Mouse (Mus musculus) lung, embryonic 15.5 days (tissue): ENCODE measurements around the gene Cnnm2. TPM values are rescaled to one million over a fixed set of nuclear protein-coding genes. Genes with fewer than 3 reads are reported as not detected.

Experiments used
- ATAC-seq: fragments of 200-750 bp; cut with Nextera tagmentation; 2 replicates; pipeline ENCODE4 v1.8.0; 2017; ENCODE audit warnings: moderate number of reproducible peaks, borderline replicate concordance; ENCODE audit not compliant: low FRiP score, low TSS enrichment; ENCODE audit errors: extremely low read depth
- H3K27ac ChIP-seq: fragments of 300-500 bp; sonication (generic); 2 replicates; pipeline ENCODE4 v1.5.1; 2015; ENCODE audit warnings: moderate library complexity, mild to moderate bottlenecking, inconsistent platforms
- H3K27me3 ChIP-seq: fragments of 300-500 bp; sonication (generic); 2 replicates; pipeline ENCODE4 v1.6.1; 2015; ENCODE audit warnings: inconsistent platforms
- H3K36me3 ChIP-seq: fragments of 300-500 bp; sonication (generic); 2 replicates; pipeline ENCODE4 v1.6.1; 2015; ENCODE audit warnings: inconsistent platforms
- H3K4me1 ChIP-seq: fragments of 300-500 bp; sonication (generic); 2 replicates; pipeline ENCODE4 v1.6.1; 2015; ENCODE audit warnings: inconsistent platforms
- H3K4me2 ChIP-seq: fragments of 300-500 bp; sonication (generic); 2 replicates; pipeline ENCODE4 v1.6.1; 2015; ENCODE audit warnings: inconsistent platforms, mild to moderate bottlenecking, moderate library complexity
- H3K4me3 ChIP-seq: fragments of 300-500 bp; sonication (generic); 2 replicates; pipeline ENCODE4 v1.5.1; 2015; ENCODE audit warnings: mild to moderate bottlenecking, inconsistent platforms
- H3K9ac ChIP-seq: fragments of 300-500 bp; sonication (generic); 2 replicates; pipeline ENCODE4 v1.6.1; 2015; ENCODE audit warnings: inconsistent platforms
- H3K9me3 ChIP-seq: fragments of 300-500 bp; sonication (generic); 2 replicates; pipeline ENCODE4 v1.6.1; 2016; ENCODE audit warnings: inconsistent platforms
- WGBS: fragments of 180-500 bp; shearing (Covaris S2); methylation state at CpG from one replicate; pipeline ENCODE4 v1.1.7; 2015; 5-methylcytosine and 5-hydroxymethylcytosine counted together
- polyA plus RNA-seq: library from polyadenylated mRNA; unstranded; fragments of >200 nt; fragmentation: Nextera tagmentation; extraction: Ambion mirVana; gene quantifications from 2 replicates; pipeline ENCODE4 v1.2.1, GENCODE M21; 2015

Cnnm2 gene
- polyA plus RNA-seq, 1 experiment from 2014 or later = 3.3 TPM

DNA sequence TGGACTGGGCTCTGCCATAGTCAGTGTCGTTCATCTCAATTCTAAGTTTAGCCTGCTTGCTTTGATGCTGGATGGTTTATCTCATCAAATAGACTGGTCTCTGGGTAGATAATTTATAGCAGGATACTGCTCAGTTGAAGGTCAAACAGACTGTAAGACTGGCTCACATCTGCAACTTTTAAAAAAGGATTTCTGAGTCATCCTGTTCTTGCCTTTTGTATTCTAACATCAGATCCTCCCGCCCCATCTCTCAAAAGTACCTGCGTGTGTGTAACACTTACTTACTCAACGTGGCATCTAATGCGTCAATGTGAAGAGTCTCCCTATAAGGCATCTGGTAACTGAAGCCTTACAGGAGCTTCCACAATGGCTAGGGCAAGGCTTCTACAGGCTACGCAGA lies 159.2 kb downstream of the Cnnm2 start:
- no peaks in the 10 kb centered on the region for H3K9me3 ChIP-seq
- H3K27ac ChIP-seq = no peak overlapping the region
- H3K4me2 ChIP-seq = no peak overlapping the region
- ATAC-seq = no peak
- no peak overlapping the region for H3K9ac ChIP-seq
- no peak overlapping the region for H3K4me3 ChIP-seq
- WGBS = 82% methylated on average over 6 of the region's 6 CpGs
- H3K36me3 ChIP-seq = no peaks in the 10 kb centered on the region
- no peaks in the 10 kb centered on the region for H3K27me3 ChIP-seq
- H3K4me1 ChIP-seq = no peaks in the 10 kb centered on the region

DNA sequence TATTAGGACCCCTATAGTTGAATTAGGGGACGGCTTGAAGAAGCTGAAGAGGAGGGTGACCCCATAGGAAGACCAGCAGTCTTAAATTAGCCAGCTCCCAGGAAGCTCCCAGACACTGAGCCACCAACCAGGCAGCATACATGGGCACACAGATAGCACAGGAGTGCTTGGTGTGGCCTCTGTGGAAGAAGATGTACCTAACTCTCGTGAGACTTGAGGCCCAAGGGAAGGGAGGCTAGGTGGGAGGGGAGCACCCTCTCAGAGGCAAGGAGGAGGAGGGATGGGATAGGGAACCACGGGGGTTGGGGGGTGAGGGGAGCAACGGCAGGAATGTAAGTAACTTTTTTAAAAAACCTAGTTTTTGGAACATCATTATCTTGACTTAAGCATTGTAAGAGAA lies 165.0 kb downstream of the Cnnm2 start:
- Histone ChIP-seq H3K36me3 (no peaks in the 10 kb centered on the region), H3K27ac (peak overlapping the region; percentile 53; the same call in 1 of the 2 replicates), H3K4me3 (no peak overlapping the region), H3K4me1 (peaks cover 31% of the 10 kb centered on the region), H3K9ac (no peak overlapping the region), H3K27me3 (no peaks in the 10 kb centered on the region), H3K4me2 (no peak overlapping the region), H3K9me3 (no peaks in the 10 kb centered on the region)
- 56% methylated on average over 4 of the region's 4 CpGs for WGBS
- no peak for ATAC-seq

DNA sequence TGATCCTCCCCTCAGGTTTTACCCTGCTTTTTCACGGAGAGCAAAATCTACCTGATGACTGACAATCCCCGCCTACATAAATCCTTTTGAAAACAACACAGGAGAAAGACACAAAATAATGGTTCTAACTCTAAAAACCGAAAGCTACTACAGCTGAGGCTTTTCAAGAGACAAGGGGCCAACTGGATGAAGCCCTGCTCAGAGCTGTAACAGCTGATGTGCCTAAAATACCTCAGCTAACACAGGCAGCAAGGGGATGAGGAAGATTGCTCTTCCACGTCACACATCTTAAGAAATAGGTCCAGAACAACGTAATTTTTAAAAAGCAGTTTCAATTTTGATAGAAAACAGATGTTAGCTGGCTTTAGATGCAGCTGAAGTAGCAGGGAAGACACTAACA lies 165.6 kb downstream of the Cnnm2 start:
- Histone ChIP-seq H3K27ac (no peak overlapping the region), H3K9ac (no peak overlapping the region), H3K4me1 (peaks cover 31% of the 10 kb centered on the region), H3K36me3 (no peaks in the 10 kb centered on the region), H3K4me2 (no peak overlapping the region), H3K4me3 (no peak overlapping the region), H3K9me3 (no peaks in the 10 kb centered on the region), H3K27me3 (no peaks in the 10 kb centered on the region)
- no peak for ATAC-seq
- WGBS = 40% methylated on average over 5 of the region's 5 CpGs

DNA sequence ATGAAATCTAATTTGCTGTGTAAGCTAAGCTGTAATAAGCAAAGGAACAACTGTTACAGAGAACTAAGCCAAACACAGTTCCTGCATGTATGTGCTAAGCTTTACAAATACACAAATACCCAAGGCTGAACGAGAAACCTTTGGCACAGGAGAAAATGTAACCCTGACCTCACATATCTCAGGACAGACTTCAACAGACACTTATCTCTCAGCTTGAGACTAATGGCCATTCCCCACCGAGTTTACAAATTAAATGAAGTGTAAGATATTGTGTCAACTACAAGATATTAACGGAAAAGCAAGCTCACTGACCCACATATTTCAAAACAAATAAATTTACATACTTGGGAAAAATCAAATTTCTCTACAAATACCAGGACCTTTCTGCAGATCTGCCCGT lies 166.7 kb downstream of the Cnnm2 start:
- Histone ChIP-seq H3K27ac (no peak overlapping the region), H3K27me3 (no peaks in the 10 kb centered on the region), H3K36me3 (no peaks in the 10 kb centered on the region), H3K4me1 (peaks cover 31% of the 10 kb centered on the region), H3K9ac (no peak overlapping the region), H3K4me3 (no peak overlapping the region), H3K4me2 (no peak overlapping the region), H3K9me3 (no peaks in the 10 kb centered on the region)
- no peak for ATAC-seq
- WGBS = 24% methylated on average over 4 of the region's 4 CpGs

DNA sequence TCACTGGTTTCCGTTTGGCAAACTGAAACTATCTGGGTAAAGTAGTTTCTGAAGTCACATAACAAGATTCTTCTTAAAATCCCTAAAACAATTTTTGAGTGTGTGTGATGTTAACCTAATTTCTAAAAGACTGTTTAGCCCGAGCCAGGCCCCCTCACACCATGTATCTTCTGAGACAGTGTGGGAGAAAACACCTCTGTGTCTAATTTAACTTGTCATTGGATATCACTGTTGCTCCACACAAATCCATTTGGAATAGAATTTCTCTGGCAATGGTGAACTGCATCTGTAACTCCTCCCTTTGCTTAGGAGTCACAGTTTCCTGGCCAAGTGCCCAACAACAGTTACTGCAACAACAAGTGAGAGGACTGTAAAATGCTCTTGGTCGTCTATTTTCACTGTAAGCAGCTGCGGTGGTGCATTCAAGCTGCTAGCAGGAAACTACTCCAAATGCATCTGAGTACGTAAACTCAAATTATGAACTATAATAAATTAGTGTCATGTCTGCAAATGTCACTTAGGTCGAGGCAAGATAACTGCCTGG lies 167.7 kb downstream of the Cnnm2 start:
- Histone ChIP-seq H3K36me3 (no peaks in the 10 kb centered on the region), H3K4me2 (no peak overlapping the region), H3K27me3 (no peaks in the 10 kb centered on the region), H3K4me1 (peaks cover 31% of the 10 kb centered on the region), H3K9ac (no peak overlapping the region), H3K4me3 (no peak overlapping the region), H3K27ac (peak overlapping the region; percentile 12; the same call in 1 of the 2 replicates), H3K9me3 (no peaks in the 10 kb centered on the region)
- ATAC-seq = peak; percentile 67; the same call in 1 of the 2 replicates
- WGBS = 30% methylated on average over 6 of the region's 6 CpGs

Other genes starting within 250 kb of the Cnnm2 start
- gene Arl3, start 188.4 kb upstream of the Cnnm2 start, polyA plus RNA-seq = 115 and 119 TPM in 2 replicates
- 27.9 and 28.3 TPM in 2 replicates for gene Sfxn2, start 188.2 kb upstream of the Cnnm2 start, polyA plus RNA-seq
- gene Wbp1l, start 162.5 kb upstream of the Cnnm2 start, polyA plus RNA-seq = 44.0 and 48.0 TPM in 2 replicates
- 0.10 TPM in 1 of 2 replicates, not detected in the other for gene Cyp17a1, start 88.4 kb upstream of the Cnnm2 start, polyA plus RNA-seq
- gene Borcs7, start 71.7 kb upstream of the Cnnm2 start, polyA plus RNA-seq = 15.5 and 16.2 TPM in 2 replicates
- 29.1 and 30.4 TPM in 2 replicates for gene As3mt, start 54.1 kb upstream of the Cnnm2 start, polyA plus RNA-seq